Mouse (Mus musculus): ENCODE results near the gene Gbf1.

Gbf1 gene

DNA sequence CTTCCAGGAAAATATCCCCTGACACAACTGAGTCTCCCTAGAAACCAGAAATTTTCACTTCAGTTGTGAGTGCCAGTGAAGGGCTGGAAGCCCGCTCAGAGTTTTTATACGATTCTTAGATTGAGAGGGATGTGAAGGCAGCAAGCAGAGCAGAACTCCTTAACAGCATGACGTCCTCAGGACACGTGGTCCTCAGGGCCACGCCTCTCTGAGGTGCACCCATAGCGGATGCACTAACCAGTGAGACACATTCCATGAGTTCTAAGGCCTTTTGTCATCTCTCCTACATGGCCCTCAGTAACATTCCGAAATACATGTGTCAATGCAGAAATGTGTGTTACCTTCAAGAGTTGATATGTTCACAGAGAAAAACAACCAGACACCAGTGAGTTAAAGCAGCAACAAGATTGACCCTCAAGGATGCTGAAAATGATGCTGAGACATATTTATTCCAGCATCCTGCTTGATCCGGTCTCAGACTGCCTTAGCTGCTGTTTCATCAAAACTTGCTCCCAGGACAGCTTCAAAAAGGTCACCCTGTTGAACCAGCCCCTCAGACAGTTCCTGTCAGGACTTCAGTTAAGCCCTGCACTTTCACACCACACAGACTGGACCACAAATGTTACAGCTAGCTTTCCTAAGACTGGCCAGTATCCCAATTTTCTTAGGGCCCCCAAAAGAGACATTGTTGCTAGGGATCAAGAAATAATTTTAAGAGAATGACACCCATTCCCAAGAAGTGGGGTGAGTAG lies 148.2 kb downstream of the Gbf1 start:
- DNase-seq (ENCODE audit: low spot score in 2 of 2): no peak

GRCm38 (mm10) chr19:46302551-46302950 lies 150.2 kb downstream of the Gbf1 start:
- DNase-seq (ENCODE audit: low spot score in 2 of 2): no peak

GRCm38 (mm10) chr19:46303251-46304215 lies 151.2 kb downstream of the Gbf1 start:
- peak in 1 of 2 experiments; percentile 11 for DNase-seq (ENCODE audit: low spot score in 2 of 2)

DNA sequence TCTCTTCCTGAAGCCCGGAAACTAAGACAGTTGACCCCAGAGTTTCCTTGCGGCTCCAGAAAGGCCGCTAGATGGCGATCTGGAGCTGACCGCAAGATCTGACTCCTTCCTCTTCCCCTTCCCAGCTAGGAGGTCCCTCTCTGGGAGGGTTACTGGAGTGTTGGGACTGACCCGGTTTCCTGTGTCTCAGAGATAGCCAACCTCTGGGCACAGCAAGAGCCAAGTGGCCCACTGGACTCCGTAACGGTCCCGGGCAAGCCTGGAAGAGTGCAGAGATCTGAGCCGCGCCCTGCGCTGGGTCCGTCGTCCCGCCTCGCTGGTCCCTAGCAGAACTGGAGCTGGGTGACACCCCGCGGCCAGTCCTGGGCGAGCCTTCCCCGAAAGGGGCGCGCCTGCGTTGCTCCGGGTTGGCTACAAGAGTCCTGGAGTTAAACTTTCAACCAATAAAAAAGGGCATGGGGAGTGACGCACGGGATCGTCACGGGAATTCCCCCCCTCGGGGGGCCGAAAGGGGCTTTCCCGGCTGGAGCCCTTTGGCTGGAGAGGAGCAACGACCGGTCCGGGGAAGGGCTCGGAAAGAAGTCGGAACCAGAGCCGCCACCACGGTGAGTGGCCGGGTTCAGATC lies 152.0 kb downstream of the Gbf1 start, which contains the start of gene Nfkb2:
Gene Nfkb2, plus strand, starts transcription at position 105 of the 626 bp plus-strand sequence.
- DNase-seq (ENCODE audit: low spot score in 2 of 2): peak; percentile 49 to 84

DNA sequence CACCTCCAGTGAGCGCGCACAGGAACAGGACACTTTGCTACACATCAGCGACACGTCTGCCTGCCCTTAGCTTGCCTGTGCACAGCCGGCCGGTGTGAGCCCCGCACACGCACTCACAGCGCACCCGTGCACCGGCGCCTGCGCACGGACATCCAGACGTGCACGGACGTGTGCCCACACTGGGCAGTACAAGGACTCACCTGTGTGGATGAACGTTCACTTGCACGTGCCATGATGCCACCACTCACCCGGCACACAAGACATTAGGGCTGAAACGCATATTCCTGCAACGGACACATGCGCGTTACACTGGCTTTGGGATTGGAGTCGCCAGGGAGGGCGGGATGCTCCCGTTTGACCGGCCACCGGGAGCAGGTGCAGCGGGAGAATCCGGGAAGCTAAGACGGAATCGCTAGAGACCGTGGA lies 152.6 kb downstream of the Gbf1 start:
- DNase-seq (ENCODE audit: low spot score in 2 of 2): peak; percentile 8 to 17

DNA sequence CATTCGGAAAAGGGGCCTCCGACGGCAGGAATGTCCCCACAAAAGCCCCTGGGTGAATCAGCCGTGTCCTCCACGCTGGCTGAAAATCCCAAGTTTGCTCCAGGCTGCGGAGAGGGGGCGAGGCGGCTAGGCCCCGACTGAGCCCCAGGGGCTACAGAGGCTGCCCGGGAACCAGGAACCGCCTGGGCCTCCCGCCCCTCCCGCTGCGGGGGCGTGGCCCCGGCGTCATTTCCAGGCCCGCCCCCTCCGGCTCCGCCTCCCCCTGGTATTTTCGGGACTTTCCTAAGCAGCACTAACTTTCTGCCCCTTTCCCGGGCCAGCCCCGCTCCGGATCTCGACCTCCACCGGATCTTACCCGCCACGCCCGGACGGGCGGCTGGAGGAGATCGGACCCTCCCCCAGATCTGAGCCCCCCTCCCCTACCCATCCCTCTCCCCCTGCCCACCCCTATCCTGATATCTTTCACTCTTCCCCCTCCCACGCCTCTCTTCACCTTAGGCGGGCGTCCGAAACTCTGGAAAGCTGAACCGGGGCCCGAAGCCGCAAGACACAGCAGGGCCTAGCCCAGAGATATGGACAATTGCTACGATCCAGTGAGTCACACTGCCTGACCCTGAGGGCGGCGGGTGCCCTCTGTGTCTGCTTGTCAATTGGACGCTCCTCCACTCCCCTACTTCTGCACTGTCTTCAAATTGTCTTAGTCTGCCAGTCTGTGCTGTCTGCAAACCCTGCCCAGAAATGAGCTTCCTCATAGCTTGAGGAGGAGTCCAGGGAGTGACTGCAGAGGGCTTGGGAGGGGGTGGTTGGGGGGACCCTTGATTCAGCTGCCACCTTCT lies 153.3 kb downstream of the Gbf1 start:
- peak; percentile 37 to 62 for DNase-seq (ENCODE audit: low spot score in 2 of 2)

DNA sequence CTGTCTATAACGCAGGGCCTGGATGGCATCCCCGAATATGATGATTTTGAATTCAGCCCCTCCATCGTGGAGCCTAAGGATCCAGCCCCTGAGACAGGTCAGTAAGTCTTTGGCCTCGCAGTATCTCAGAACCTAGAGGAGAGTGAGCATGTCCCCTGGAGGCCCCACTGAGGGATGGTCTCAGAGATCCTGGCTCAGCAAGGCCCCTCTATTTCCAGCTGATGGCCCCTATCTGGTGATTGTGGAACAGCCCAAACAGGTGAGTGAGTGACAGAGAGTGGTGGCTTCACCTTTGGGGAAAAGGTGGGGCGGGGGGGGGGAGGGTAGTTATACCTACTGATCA lies 153.9 kb downstream of the Gbf1 start:
- no peak for DNase-seq (ENCODE audit: low spot score in 2 of 2)

GRCm38 (mm10) chr19:46306751-46307289 lies 154.5 kb downstream of the Gbf1 start:
- peak; percentile 1 to 13 for DNase-seq (ENCODE audit: low spot score in 2 of 2)

- peak in 1 of 2 experiments; percentile 17 for DNase-seq (ENCODE audit: low spot score in 2 of 2)
Measured at GRCm38 (mm10) chr19:46307781-46308180, 155.5 kb downstream of the Gbf1 start.

DNA sequence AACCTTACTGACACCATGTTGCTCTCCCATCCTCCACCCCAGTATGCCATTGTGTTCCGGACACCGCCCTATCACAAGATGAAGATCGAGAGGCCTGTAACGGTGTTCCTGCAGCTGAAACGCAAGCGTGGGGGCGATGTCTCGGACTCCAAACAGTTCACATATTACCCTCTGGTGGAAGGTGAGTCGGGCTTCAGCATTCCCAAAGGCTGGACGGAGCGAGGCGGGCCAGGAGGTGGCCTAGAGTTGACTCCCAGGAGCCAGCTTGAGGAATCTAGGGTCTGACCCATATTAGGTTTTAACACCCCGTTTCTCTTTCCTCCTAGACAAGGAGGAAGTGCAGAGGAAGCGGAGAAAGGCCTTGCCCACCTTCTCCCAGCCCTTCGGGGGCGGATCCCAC lies 156.0 kb downstream of the Gbf1 start:
- peak in 1 of 2 experiments; percentile 1 for DNase-seq (ENCODE audit: low spot score in 2 of 2)

DNA sequence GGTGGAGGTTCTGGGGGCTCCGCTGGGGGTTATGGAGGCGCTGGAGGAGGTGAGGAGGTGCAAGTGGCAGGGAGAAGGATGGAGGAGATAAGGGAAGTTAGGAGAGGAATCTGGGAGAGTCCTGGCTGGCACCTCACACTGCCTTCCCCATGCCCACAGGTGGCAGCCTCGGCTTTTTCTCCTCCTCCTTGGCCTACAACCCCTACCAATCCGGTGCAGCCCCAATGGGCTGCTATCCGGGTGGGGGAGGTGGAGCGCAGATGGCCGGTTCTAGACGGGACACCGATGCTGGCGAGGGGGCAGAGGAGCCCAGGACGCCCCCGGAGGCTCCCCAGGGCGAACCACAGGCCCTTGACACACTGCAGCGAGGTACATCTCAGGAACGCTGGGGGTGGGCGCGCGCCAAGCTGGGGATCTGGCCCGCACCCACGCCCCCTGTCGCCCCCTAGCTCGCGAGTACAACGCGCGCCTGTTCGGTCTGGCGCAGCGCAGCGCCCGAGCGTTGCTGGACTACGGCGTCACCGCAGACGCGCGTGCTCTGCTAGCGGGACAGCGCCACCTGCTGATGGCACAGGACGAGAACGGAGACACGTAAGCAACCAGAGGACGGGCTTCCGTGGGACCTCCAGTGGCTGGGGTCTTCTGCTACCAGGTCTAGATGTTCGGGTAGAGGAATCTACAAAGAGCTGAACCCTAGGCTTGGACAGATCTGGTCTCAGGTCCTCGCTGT lies 156.6 kb downstream of the Gbf1 start:
- peak; percentile 91 to 92 for DNase-seq (ENCODE audit: low spot score in 2 of 2)

DNA sequence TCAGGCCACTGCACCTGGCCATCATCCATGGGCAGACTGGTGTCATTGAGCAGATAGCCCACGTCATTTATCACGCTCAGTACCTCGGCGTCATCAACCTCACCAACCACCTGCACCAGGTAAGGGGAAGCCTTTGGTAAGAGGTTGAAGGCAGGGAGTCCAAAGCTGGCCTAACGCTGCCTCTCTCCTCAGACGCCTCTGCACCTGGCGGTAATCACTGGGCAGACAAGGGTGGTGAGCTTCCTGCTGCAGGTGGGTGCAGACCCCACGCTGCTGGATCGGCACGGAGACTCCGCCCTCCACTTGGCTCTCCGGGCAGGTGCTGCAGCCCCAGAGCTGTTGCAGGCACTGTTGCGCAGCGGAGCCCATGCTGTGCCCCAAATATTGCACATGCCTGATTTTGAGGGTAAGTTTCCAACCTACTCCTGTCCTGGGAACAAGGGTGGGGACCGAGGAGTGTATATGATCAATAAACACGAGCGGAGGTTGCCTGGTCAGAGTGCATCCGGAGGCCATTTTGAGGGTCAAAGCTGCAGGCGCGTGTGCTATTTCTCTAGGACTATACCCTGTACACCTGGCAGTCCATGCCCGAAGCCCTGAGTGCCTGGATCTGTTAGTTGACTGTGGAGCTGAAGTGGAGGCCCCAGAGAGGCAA lies 157.5 kb downstream of the Gbf1 start:
- DNase-seq (ENCODE audit: low spot score in 2 of 2): peak in 1 of 2 experiments; percentile 7

GRCm38 (mm10) chr19:46310312-46310865 lies 158.1 kb downstream of the Gbf1 start:
- DNase-seq (ENCODE audit: low spot score in 2 of 2): no peak

- peak in 1 of 2 experiments; percentile 18 for DNase-seq (ENCODE audit: low spot score in 2 of 2)
Measured at GRCm38 (mm10) chr19:46311341-46311740, 159.0 kb downstream of the Gbf1 start.

- DNase-seq (ENCODE audit: low spot score in 2 of 2): peak in 1 of 2 experiments; percentile 22
Measured at GRCm38 (mm10) chr19:46312566-46312965, 160.3 kb downstream of the Gbf1 start.

- DNase-seq (ENCODE audit: low spot score in 2 of 2): no peak
Measured at GRCm38 (mm10) chr19:46313116-46313515, 160.8 kb downstream of the Gbf1 start.

DNA sequence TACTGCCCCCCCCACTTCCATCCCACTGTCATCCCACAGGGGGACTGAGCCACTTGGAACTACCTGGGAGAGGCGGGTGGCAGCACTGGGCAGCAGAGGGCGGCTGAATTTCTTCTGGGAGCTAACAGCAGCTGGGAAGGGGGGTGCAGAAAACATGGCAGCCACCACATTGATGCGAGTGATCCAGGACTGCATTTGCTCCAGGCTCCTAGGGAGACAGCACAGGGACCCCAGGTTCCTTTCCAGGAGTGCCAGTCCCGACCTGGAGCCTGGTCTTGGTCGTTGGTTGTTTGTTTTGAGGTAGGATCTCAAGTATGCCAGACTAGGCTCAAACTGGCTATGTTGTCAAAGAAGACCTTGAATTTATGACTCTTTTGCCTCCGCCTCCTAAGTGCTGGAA lies 161.3 kb downstream of the Gbf1 start:
- peak in 1 of 2 experiments; percentile 19 for DNase-seq (ENCODE audit: low spot score in 2 of 2)

GRCm38 (mm10) chr19:46314151-46314601 lies 161.9 kb downstream of the Gbf1 start:
- peak in 1 of 2 experiments; percentile 19 for DNase-seq (ENCODE audit: low spot score in 2 of 2)
